Mouse (Mus musculus): ENCODE data around the gene Arhgef2. TPM values are rescaled to one million over a fixed set of nuclear protein-coding genes. Genes with fewer than 3 reads are reported as not detected.
A peak's percentile ranks its signal among the peaks of the same experiment; 100 is the strongest.

Arhgef2 gene
- total RNA-seq, 2 experiments from 2014 or later = 104 to 109 TPM

DNA sequence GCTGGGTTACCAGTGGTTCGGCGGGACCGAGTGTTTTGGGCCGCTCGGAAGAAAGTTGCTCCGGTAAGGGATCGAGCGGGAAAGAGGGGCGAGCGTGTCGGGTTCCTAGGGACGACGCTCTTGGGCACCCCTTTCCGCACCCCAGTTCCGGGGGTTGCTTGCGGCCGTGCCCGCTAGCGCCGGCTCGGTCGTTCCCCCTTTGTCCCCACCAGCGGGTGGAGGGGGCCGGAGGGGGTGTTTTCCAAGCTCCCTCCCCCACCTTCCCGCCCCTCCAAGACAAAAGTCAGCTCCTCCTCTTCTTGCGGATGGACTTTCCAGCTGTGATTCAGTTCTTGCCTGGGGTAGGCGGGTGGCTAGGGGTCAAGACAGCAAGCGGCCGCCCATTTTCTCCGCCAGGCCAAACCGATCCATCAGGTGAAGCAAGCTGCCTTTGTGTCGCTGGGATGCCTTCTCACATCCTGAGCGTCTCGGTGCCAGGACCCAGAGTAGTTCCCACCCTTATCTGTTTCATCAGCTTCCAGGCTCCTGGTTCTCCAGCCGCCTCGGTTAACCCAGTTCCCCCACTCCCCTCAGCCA is 15.9 kb downstream of the Arhgef2 start:
- peak; percentile 73 for DNase-seq

DNA sequence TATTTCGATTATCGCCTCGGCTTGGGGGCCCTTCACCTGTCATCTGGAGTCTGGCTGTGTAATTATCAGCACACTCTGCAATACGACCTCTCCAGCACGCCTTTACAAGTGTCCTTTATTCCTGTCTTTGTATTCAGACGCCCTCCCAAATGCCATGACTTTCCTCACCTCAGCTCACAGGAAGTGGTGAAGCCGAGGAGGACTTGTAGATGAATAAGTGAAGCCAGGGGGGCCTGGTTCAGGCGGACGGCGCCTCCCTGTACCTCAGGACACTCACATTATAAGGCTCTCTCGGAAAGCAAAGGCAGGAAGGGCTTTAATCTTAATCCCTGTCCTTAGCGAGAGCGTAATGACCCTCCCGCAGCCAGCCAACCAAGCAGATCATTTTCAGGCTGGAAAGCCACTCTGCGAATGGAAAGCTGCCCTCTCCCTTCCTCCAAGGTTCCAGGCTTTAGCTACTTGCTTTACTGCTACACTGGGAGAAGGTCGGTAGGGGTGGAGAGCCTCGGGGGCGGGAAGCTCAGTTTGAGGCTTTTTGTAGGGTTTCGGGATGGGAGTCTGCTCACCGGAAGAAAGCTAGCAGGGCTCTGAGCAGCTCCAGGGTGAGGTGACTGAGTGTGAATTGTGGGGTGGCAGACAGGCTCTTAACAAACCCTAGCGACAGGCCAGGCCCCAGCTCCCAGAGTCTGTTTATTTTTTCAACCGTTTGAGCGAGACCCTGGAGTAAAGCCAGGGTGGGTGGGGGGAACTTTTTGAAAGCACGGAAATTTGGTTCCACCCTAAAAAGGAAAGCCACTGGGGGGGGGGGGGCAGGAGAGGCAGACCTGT is 16.6 kb downstream of the Arhgef2 start:
- DNase-seq = peak; percentile 71

DNA sequence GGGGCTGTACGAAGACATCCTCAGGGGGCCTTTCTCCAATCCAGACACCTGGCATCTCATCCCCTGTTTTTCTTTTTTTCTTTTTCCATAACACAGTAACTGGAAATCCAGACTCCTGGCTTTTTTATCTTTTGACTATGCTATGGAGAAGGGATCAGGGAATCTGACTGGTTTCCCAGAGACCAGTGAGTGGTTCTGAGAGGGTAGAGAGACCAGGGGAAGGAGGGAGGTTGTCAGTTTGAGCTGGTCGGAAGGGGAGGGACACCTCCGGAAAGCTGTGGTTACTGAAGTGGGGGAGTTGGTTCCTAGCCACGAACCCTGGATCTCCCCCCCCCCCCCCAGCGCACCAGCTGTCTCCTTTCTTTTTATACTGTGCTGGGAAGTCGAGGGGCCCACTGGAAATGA is 17.2 kb downstream of the Arhgef2 start:
- peak; percentile 57 for DNase-seq

DNA sequence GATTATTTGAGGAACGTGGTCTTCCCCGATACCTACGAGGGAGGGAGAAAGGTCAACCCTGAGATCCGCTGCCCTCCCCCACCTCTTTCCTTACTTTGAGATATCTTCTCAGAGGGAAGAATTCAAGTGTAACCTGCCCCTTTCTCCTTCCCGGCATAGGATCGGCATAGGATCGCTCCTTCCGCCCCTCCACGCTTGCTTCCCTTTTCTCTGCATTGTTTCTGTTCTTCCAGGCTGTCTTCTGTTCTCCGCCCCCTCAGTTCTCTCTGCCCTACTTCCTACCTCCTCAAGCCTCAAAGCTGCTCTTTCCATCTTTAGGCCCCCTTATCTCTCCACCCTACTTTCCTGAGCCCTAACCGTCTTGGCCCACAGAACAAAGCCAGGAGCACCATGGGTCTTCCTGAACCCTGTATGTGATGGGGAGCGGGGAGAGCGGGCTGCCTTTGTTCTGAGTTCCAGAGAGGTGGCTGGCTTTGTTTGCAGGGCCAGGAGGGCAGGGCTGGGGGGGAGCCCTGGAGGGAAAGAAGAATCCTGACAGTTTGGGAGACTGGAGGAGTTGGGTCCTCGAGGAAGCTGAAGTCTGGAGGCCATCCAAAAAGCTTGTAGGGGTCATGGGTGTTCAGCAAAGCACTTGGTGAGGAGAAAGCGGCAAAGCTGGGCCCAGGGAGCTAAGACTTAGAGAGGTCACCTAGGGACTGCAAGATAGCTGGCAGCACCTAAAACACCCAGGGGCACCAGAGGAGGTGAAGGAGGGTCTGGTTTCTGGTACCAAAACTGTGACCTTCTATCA is 17.8 kb downstream of the Arhgef2 start:
- no peak for DNase-seq

DNA sequence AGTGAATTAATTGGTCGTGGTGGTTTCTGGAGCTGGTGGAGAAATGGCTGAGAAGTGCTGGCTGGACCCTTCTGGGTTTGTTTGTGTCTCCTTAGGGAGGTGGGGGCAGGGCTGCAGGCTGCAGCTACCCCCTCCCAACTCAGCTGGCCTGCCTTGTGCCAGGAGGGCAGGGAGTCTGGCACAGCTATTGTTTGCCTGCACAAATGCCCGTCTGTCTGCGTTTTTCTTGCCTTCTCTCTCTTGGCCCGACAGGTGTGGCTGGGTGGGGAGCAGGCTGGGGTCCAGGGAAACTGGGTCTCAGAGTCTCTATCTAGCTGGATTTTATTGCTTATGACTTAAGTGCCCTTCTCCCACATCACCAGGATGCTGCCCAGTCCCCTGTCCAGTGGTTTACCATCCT is 18.6 kb downstream of the Arhgef2 start:
- DNase-seq = no peak

DNA sequence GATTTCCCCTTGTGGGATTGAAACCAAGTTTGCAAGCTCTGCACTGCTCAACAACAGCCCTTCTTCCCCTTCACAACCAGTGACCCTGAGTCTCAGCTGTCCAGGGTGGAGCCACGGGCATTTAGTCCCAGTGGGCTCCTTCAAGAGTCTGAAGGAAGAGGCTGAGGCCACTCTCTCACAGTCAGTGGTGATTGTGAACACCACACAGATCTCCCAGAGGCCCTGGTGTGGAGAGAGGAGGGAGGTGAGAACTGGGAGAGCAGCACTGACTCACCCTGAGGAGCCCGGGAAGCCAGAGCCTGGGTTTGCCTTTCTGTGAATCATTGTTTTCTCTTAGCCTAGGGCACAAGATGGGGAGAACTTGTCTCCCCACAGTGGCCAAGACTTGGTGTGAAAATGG is 19.2 kb downstream of the Arhgef2 start:
- no peak for DNase-seq

DNA sequence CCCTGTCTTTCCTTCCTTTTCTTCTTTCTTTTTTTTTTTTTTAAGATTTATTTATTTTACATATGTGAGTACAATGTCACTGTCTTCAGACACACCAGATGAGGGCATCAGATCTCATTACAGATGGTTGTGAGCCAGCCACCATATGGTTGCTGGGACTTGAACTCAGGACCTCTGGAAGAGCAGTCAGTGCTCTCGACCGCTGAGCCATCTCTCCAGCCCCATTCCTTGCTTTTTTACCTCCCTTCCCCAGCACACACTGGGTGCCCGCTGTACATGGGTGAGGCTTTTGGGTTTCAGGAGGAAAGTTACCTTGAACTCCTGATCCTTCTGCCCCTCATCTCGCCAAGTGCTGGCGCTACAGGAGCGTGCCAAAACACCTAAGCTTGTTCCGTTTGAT is 19.8 kb downstream of the Arhgef2 start:
- DNase-seq = no peak

DNA sequence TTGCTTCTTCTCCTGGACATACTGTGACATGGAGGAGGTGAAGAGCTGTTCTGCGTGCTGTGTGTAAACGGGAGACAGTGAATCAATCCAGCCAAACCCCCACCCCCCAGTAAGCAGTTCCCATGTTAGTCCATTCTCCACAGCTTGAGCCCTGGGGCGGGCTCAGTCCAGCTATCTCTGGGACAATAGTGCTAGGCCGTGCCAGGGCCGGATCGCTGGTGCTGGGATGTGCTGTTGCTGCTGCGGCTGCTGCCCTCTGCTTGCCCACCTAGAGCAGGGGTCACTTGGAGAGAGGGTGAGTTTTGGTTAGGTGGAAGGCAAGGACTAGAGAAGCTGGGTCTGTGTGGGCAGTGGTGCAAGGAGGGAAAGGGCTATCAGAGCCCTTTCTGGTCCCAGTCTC is 20.6 kb downstream of the Arhgef2 start:
- DNase-seq = no peak

DNA sequence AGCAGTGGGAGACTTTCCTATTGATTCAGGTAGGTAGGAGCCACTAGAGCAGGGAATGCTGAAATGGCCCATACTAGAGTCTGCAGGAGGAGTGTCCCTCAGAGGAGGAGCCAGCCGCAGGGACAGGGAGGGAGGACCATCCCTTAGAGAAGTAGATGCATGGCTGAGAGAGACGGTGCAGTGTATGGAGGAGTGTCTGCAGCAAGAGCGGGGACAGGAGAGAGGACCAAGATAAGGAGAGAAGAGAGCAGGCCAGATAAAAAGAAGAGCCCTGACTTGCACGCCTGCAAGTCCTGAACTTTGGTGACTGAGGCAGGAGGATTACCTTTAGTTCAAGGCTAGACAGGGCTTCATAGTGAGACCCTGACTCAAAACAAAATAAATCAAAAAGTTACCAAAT is 21.3 kb downstream of the Arhgef2 start:
- DNase-seq = no peak

DNA sequence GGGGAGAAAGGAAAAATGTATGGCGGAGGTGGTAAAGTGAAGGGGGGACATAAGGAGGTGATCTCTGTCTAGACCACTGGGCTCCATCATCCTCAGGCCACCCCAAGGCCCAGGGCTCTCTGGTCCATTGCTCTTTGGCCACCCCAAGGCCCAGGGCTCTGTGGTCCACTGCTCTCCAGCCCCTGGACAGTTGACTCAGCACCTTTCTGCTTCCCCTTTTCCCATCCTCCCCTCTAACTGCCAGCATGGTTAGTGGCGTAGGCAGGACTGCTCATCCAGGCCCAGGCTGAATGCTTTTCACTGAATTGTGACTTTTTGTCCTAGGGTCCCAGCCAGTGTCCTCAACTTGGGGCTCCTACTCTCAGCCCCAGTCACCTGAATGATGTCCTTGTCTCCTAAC is 21.8 kb downstream of the Arhgef2 start:
- no peak for DNase-seq

DNA sequence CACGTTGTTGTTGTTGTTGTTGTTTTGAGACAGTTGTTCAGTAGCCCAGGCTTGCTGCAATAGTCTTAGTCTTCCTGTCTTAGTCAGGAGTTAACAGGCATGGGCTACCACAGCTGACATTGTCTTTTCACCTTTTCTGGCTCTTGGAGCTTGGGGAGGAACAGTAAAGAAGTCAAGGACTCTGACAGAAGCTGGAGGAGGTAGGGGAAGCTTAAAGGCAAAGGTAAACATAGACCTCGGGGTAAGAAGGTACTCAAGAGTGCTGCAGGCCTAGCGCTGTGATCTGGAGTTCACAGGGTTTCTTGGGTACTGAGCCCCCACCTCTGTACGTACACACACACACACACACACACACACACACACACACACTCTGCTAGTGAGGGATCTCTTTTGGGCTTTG is 23.0 kb downstream of the Arhgef2 start:
- no peak for DNase-seq

DNA sequence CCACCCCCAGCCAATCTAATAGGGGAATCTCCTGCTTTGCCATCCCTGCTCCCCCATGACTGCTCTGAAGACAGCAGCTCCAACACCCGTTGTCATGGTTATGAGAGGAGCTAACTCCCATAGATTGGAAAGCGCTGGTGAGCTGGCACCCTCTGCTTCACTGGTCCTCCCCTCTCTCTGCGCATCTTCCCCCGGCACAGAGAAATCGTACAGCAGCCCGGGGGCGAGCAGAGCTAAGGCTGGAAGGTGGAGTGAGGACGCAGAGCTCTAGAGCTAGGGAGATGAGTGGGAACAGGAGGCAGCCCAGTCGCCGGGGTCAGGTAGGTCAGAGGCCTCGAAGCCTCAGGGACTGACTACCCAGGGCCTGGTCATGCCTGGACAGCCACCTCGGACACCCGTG is 23.5 kb downstream of the Arhgef2 start:
- DNase-seq = no peak

DNA sequence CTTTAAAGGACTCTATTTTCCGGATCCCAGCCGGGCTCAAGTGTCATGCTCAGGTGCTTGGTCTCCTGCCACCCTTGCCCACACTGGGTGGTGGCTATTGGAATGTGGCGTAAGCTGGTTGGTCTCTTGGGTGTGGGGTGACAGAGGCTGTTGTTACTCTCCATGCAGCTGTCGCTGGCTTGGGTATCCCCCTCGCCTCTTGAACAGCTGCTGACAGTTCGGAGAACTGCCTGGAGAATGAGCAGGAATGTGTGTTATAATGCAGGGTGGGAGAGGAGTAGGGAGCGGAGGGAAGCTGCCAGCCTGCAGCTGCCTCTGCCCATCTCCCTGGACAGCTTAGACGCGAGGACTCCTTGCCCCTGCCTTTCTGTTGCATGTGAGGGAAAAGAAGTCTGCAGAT is 24.3 kb downstream of the Arhgef2 start:
- no peak for DNase-seq

DNA sequence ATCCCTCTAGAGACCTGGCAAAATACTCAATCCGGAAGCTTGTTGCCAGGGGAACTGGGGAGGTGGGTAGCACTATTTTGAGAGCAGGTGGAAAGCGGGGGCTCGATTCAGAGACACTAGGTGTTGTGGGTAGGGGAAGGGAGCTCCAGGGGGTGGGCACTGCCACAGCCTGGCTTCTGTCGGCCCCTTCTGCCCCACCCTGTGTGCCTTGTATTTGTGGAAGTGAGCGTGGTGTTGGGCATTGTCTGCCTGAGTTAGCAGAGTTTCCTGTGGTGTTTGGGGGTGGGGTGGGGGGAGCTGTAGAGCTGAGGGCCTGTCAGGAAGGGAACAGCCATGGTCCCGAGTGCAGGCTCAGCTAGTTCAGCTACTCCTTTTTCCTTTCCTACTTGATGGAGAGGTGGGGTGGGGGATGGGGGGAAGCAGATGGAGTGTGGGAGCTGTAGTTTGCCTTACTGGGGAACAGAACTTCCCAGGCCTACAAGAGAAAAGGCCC is 25.1 kb downstream of the Arhgef2 start:
- peak; percentile 61 for DNase-seq

DNA sequence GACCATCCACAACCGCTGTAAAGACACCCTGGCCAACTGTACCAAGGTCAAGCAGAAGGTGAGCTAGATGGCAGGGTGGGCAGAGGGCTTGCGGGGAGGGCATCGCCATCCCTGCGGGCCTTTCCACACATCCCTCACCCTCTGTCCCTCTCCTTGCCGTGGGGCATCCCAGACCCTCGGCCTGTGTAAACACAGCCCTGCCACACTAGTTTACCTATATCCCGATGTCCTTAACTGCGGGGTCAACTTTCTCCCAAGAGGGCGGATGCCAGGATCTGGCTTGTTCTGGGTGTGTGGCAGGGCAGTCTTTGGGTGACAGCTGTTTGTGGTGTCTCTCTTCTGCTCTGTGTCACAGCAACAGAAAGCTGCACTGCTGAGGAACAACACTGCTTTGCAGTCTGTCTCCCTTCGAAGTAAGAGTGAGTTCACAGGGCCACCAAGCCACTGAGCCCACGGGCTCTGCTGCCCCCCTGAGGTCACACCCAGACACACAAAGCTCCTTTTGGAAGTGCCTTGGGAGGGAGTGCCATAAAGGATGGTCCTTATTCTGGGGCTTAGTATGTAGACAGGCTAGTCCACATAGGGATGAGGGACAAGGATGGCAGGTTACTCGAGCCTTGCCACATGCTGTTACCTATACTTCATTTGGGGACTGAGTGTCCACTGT is 26.3 kb downstream of the Arhgef2 start:
- DNase-seq = peak; percentile 54

DNA sequence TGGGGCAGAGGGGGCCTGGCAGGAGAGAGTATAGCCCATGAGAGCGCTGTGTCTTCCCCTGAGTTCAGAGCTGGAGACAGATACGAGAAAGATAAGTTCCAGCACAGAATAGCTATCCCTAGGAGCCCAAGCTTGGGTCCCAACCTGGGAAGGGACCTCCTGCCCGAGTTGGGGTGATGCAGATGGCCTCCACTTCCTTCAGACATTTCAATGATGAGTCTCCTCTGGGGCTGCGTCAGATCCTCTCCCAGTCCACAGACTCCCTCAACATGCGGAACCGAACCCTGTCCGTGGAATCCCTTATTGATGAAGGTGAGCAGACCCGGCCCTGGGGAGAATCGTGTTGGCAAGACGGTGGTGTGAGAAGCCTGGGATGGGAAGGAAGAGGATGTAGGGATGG is 27.3 kb downstream of the Arhgef2 start:
- no peak for DNase-seq

DNA sequence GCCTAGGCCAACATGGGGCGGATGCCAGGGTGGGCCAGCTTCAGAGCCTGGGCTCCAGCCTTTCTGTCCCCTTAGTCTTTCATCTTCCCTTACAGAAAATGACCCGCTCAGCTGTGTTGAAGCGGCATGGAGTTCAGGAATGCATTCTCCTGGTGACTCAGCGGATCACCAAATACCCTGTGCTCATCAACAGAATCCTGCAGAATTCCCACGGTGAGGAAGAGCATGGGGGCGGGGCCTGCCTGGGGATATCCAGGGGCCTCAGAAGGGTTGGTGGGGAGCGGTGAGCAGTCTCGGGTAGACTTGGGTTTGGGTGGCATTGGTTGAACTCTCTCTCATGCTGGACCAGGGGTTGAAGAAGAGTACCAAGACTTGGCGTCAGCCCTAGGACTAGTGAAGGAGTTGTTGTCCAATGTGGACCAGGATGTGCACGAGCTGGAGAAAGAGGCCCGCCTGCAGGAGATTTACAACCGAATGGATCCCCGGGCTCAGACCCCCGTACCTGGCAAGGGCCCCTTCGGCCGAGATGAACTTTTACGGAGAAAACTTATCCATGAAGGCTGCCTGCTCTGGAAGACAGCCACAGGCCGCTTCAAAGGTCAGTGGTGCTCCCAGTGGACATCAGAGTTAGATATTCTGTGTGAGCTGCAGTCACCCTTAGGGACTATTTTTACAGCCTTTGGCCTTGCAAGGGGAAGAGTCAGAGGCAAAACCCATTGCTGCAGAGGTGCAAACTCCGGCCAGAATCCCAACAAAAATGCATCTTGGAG is 29.9 kb downstream of the Arhgef2 start:
- DNase-seq = no peak

DNA sequence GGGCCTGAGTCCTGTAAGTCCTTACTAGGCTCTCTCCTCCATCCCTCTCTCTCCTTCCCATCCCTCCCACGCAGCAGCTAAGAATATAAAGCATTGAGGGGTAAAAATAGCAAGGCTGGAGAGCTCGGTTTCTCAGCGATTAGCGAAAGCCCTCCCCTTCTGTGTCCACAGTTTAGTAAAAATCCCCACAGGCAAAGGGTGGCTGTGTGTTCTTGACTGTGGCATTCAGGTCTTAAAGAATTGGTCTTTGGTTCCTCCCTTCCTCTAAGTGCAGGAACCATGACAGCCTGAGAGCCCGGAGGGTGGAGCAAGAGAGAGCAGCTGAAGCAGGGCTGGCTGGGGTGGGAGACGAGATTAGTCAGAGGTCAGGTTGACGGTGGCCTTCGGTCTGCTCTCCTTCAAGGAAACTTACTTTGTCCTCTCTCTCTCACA is 30.8 kb downstream of the Arhgef2 start:
- DNase-seq = no peak

DNA sequence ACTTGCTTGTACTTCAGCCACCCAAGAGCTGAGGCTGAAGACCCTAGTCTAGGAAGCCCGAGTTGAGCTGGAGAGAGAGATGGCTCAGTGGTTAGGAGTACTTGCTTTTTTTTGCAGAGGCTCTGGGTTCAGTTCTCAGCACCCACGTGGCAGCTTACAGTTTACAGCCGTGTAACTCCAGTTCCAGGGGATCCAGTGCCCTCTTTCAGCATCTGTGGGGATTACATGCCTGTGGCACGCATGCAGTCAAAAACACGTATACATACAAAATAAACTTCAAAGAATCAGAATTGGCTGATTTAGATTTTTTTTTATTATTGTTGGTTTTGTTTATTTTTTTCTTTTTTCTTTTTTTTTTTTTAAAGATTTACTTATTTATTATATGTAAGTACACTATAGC is 31.4 kb downstream of the Arhgef2 start:
- no peak for DNase-seq

DNA sequence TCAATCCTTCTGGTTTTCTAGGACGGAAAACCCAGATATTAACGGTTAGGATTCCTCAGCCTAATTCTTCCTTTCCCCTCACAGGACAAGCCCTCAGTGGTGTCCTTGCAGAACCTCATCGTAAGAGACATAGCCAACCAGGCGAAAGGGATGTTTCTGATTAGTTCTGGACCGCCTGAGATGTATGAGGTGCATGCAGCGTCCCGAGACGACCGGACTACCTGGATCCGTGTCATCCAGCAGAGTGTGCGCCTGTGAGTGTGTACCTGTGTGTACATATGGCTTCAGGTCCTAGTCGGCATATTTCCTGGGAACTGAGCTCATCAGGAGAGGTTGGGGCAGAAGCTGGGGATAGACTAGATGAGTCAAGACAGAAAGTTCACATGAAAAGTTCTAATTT is 33.5 kb downstream of the Arhgef2 start:
- DNase-seq = no peak

DNA sequence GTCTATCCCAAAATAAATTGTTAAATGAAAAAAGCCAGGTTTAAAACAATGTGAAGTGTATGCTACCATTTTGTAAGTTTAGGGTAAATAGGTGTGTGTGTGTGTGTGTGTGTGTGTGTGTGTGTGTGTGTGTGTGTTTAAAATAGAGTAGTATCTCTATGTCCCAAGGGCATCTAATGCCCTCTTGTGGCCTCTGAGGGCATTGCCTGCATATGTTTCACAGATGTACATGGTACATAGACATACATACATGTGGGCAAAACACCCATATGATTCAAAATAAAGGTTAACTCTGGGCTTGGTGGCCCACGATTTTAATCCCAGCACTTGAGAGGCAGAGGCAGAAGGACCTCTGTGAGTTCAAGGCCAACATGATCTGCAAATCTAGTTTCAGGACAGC is 34.9 kb downstream of the Arhgef2 start:
- peak; percentile 77 for DNase-seq

DNA sequence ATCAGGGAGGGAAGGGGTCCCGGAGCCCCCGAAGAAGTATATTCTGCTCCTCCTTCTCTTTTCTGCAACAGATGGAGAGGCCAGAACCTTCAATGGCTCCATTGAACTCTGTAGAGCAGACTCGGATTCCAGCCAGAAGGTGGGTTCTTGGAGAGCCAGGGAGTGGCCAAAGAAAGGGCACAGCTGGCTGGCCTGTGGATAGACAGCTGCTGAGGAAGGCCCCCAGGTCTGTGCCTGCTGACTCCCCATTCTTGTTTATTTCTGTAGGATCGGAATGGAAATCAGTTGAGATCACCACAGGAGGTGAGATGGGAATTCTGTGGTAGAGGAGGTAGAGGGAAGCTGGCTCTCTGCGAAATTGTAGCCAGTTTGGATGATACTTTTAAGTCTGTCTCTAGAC is 37.3 kb downstream of the Arhgef2 start:
- DNase-seq = no peak

Data from heart, postnatal 4 days (tissue).